Mouse (Mus musculus) testis, adult 2 months (tissue): ENCODE results near the gene Map3k12. TPM values are rescaled to one million over a fixed set of nuclear protein-coding genes. Genes with fewer than 3 reads are reported as not detected.

Source experiments
- H3K27ac ChIP-seq: fragments of 200-500 bp; 2 replicates; pipeline ENCODE4 v1.5.1; 2012; ENCODE audit warnings: low read depth, low read length; ENCODE audit not compliant: control insufficient read depth, insufficient read depth
- H3K27me3 ChIP-seq: fragments of 200-500 bp; 2 replicates; pipeline ENCODE4 v1.6.1; 2012; ENCODE audit warnings: mild to moderate bottlenecking, low read length, moderate library complexity; ENCODE audit not compliant: control insufficient read depth, insufficient read depth
- H3K36me3 ChIP-seq: fragments of 200-500 bp; 2 replicates; pipeline ENCODE4 v1.6.1; 2012; ENCODE audit warnings: mild to moderate bottlenecking, low read length; ENCODE audit not compliant: control insufficient read depth, insufficient read depth
- H3K4me1 ChIP-seq: fragments of 200-500 bp; 2 replicates; pipeline ENCODE4 v1.6.1; 2012; ENCODE audit warnings: low read length; ENCODE audit not compliant: control insufficient read depth, insufficient read depth
- H3K4me3 ChIP-seq: fragments of 200-500 bp; 2 replicates; pipeline ENCODE4 v1.5.1; 2012; ENCODE audit warnings: low read depth, mild to moderate bottlenecking, low read length, moderate library complexity, mixed read lengths; ENCODE audit not compliant: control insufficient read depth
- CTCF ChIP-seq: fragments of 200-500 bp; IDR thresholded peaks from 2 replicates; pipeline ENCODE4 v1.5.1; 2012; ENCODE audit warnings: low read depth, mild to moderate bottlenecking, inconsistent platforms, low read length, moderate library complexity; ENCODE audit not compliant: control insufficient read depth, insufficient read depth, insufficient replicate concordance
- POLR2A ChIP-seq: fragments of 200-500 bp; IDR thresholded peaks from 2 replicates; pipeline ENCODE4 v1.6.1; 2012; ENCODE audit warnings: low read depth, mild to moderate bottlenecking, inconsistent platforms, low read length, moderate library complexity; ENCODE audit not compliant: control insufficient read depth
- polyA plus RNA-seq: library from polyadenylated mRNA; depleted of rRNA; stranded (reverse); fragments of >200 nt; gene quantifications from 2 replicates; pipeline ENCODE4 v1.2.3, GENCODE M21; 2012

The Map3k12 gene
- polyA plus RNA-seq, 1 experiment, result 7.0 TPM

DNA sequence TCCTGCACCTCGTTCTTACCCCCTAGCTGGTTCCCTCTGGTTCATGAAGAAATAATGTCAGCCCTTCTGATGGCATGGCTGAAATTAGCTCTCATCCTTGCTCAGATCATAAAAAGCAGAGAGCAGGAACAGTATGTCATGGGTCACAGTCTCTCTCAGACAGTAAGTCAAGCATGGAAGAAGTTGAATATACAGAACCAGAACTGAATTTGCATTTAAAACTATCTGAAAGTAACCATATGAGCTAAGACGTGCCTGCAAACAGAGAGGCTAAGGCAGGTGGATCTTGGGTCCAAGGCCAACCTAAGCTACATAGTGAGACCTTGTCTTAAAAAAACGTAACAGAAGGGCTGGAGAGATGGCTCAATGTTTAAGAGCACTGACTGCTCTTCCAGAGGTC, 3.9 kb downstream of the Map3k12 start:
- H3K27ac ChIP-seq, result no peak overlapping the region
- H3K36me3 ChIP-seq, result no peaks in the 10 kb centered on the region
- peaks cover 27% of the 10 kb centered on the region for H3K4me1 ChIP-seq
- no peak overlapping the region for H3K4me3 ChIP-seq
- H3K27me3 ChIP-seq, result no peaks in the 10 kb centered on the region
- TF ChIP-seq POLR2A (no peak), CTCF (no peak)

DNA sequence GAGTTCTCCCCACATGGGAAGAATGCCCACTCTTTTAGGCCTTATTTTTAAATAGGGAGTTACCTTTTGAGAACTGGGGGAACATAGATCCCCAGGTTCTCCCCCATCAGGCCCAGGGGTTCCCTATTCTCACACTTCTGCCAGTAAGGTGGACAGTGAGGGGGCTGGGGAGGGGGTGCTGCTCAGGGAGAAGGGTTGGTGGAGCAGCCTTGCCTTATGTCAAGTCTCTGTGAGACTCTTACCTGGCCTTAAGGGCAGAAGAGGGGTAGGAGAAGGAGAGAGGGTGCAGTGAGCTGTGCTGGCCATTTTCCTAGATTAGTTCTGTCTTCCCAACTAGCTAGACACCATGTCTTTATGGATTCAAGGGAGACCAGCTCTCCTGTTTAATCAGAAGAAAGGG, 4.4 kb downstream of the Map3k12 start:
- H3K36me3 ChIP-seq, result no peaks in the 10 kb centered on the region
- no peak overlapping the region for H3K4me3 ChIP-seq
- no peak for TF ChIP-seq CTCF
- no peak for TF ChIP-seq POLR2A
- no peaks in the 10 kb centered on the region for H3K27me3 ChIP-seq
- H3K4me1 ChIP-seq, result peaks cover 27% of the 10 kb centered on the region
- H3K27ac ChIP-seq, result no peak overlapping the region

DNA sequence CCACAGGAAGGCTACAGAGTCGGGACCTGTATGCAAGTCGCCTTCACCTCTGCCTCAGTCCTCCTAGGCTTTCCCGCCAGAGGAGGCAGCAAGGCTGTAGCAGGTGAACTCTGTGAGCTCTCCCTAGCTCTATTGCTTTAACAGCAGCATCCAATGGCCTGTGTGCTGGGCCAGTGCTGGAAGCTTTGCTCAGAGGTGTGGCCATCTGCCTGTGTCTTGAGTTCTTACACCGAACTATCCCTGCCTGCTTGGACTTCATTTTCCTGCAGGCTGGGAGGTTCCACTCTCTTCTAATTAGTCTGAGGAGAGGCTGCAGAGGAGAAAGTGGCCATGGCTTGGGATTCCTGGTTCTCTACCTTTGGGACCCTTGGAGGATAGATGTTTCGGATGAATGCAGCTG, 4.9 kb downstream of the Map3k12 start:
- Histone ChIP-seq H3K4me1 (peaks cover 25% of the 10 kb centered on the region), H3K4me3 (peak overlapping the region; percentile 83), H3K27ac (no peak overlapping the region), H3K27me3 (no peaks in the 10 kb centered on the region), H3K36me3 (no peaks in the 10 kb centered on the region)
- TF ChIP-seq CTCF, result no peak
- no peak for TF ChIP-seq POLR2A

DNA sequence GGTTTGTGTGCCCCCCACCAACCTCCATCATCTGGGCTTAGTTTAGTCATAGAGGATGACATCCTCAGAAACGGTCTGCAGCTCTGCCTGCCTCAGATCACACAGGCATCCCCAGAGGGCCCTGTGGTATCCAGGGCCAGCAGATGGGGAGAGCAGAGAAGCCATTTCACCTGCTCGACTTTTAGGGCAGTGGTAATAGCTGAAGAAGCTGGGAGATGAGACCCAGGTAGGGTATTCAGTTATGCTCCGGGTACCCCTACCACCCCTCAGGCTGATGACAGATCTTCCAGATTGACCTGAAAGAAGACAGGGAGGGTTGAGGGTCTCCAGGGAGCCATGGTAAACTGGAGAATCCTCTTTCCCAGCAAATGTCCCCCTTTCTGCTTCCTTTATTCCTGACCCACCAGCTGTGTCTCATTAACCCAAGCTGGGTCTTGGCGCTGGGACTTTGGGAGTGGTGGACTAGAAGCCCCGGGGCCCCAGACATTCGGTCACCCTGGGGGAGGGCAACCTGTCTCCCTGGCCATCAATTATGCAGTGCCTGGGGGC, 5.5 kb downstream of the Map3k12 start:
- Histone ChIP-seq H3K27me3 (no peaks in the 10 kb centered on the region), H3K36me3 (no peaks in the 10 kb centered on the region), H3K4me1 (peaks cover 20% of the 10 kb centered on the region), H3K4me3 (peak overlapping the region; percentile 83), H3K27ac (no peak overlapping the region)
- no peak for TF ChIP-seq CTCF
- TF ChIP-seq POLR2A, result no peak

DNA sequence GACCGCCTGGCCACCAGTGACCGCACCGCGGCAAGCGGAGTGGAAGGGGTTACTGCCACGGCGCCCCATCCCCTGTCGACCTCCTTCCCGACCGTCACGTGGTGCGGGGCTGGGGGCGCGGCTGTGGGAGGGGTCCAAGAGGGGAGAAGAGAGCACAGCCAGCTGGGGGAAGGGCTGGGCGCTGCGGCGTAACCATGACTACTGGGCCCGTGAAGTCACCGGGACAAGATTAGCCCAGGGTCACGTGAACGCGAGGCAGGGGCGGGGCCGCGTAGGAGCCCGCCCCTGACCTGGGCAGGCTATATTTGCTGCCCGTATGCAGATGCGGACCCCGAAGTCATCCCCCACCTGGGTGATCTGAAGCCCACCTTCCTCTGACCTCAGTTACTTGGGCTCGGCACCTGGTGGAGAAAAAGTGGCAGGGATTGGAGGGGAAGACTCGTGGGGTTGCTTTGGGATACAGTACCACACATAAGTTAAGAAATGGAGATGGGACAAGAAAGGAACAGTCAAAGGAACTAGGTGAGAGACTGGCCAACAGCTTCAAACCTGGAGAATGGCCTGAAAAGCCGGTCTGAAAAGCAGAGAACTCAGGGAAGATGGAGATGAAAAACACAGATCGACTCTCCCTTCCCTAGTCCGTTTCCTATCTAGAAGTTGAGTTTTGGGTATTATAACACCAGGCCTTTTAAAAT, 6.1 kb downstream of the Map3k12 start:
- Histone ChIP-seq H3K4me1 (peaks cover 14% of the 10 kb centered on the region), H3K27ac (peak overlapping the region; percentile 39), H3K4me3 (peak overlapping the region; percentile 83), H3K27me3 (no peaks in the 10 kb centered on the region), H3K36me3 (no peaks in the 10 kb centered on the region)
- TF ChIP-seq POLR2A (peak; percentile 19; the same call in 1 of the 2 replicates), CTCF (0 out of 2 replicates have a peak, but pooled peaks have one; percentile 7)

DNA sequence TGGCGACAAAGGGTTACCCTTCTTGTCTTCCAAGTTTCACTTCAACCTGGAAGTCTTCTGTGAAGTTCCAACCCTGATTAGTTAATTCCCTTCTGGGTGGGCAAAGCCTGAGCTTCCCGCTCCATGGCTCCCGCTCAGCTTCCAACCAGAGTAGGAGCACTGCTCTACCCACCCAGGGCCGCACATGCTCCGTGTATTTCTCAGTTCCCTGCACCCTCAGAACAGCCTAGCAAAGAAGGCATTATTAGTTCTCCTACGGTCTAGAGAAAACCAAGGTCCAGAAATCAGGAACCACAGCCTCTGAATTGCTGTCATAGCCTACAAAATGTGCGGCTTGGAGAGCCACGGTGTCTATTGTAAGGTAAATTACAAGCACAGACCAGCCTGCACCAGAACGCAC, 6.8 kb downstream of the Map3k12 start:
- Histone ChIP-seq H3K4me3 (peak overlapping the region; percentile 83), H3K27ac (peak overlapping the region; percentile 39), H3K4me1 (peaks cover 13% of the 10 kb centered on the region), H3K36me3 (no peaks in the 10 kb centered on the region), H3K27me3 (no peaks in the 10 kb centered on the region)
- TF ChIP-seq CTCF, result no peak
- no peak for TF ChIP-seq POLR2A

DNA sequence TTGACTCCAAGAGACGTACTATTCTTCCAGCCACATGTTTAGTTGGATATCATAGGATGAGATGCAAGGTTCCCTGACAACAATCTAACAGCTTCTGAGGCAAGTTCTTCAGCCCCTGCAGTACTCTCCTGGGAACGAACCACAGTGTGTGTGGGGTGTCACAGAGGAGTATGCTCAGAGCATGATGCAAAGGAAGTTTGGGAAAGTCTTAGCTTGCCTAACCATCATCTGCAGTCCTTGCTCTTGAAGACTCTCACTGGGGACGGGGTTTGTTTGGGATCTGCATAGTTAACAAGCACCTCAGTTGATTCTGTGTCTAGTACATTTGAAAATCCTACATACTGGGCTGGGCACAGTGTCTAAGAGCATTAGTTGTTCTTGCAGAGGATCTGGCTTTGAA, 8.5 kb downstream of the Map3k12 start:
- no peak overlapping the region for H3K4me3 ChIP-seq
- H3K4me1 ChIP-seq, result peaks cover 13% of the 10 kb centered on the region
- no peaks in the 10 kb centered on the region for H3K36me3 ChIP-seq
- no peak overlapping the region for H3K27ac ChIP-seq
- no peaks in the 10 kb centered on the region for H3K27me3 ChIP-seq
- TF ChIP-seq CTCF, result no peak

DNA sequence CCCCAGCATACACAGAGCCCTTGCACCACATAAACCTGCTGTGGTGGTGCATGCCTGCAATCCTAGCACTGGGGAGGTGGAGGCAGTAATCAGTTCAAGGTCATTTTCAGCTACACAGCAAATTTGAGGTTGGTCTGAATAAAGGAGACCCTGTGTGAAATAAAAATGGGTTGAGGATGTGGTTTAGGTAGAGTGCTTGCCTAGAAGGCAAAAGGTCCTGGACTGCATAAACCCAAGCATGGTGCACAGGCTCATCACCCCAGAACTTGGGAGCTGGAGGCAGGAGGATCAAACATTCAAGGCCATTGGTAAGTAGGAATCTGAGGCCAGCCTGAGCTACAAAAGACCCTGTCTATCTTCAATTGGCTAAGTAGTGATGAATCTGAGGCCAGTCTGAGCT, 9.3 kb downstream of the Map3k12 start:
- H3K36me3 ChIP-seq, result no peaks in the 10 kb centered on the region
- H3K4me1 ChIP-seq, result peaks cover 13% of the 10 kb centered on the region
- no peak overlapping the region for H3K4me3 ChIP-seq
- no peak overlapping the region for H3K27ac ChIP-seq
- no peaks in the 10 kb centered on the region for H3K27me3 ChIP-seq
- TF ChIP-seq CTCF (no peak), POLR2A (no peak)
